Mouse (Mus musculus) 3134 (cell line): Measurements from ENCODE around the gene Mapk3.

Experiments used
- DNase-seq: peaks from one replicate; pipeline ENCODE4 v3.0.0-alpha.2; 2011; ENCODE audit warnings: low spot score; ENCODE audit not compliant: insufficient read length; ENCODE audit errors: extremely low read depth

Mapk3 gene

GRCm38 (mm10) chr7:126781661-126782370 lies 22.4 kb downstream of the Mapk3 start:
- DNase-seq = no peak

- no peak for DNase-seq
Observed at GRCm38 (mm10) chr7:126782693-126783092, 23.3 kb downstream of the Mapk3 start.

GRCm38 (mm10) chr7:126784469-126784868 lies 25.1 kb downstream of the Mapk3 start:
- no peak for DNase-seq

- no peak for DNase-seq
Observed at GRCm38 (mm10) chr7:126785056-126785455, 25.7 kb downstream of the Mapk3 start.

GRCm38 (mm10) chr7:126786142-126786541 lies 26.7 kb downstream of the Mapk3 start:
- no peak for DNase-seq

GRCm38 (mm10) chr7:126789141-126789540 lies 29.7 kb downstream of the Mapk3 start:
- DNase-seq = no peak

- DNase-seq = peak; percentile 92
Observed at GRCm38 (mm10) chr7:126791851-126792720, 32.7 kb downstream of the Mapk3 start, which contains the start of gene Ppp4c. TSS of gene Ppp4c (minus strand) at chr7:126792496.

GRCm38 (mm10) chr7:126792721-126793443 lies 33.5 kb downstream of the Mapk3 start:
- no peak for DNase-seq

GRCm38 (mm10) chr7:126793456-126794270 lies 34.3 kb downstream of the Mapk3 start:
- DNase-seq = no peak

GRCm38 (mm10) chr7:126794271-126794605 lies 34.8 kb downstream of the Mapk3 start:
- DNase-seq = no peak

GRCm38 (mm10) chr7:126795387-126796317 lies 36.3 kb downstream of the Mapk3 start:
- DNase-seq = no peak

- no peak for DNase-seq
Observed at GRCm38 (mm10) chr7:126796350-126796932, 37.0 kb downstream of the Mapk3 start.

- DNase-seq = peak; percentile 58
Observed at GRCm38 (mm10) chr7:126797411-126798126, 38.2 kb downstream of the Mapk3 start, which contains the start of gene Fam57b. TSS of gene Fam57b (plus strand) at chr7:126797668.

GRCm38 (mm10) chr7:126798127-126799049 lies 39.0 kb downstream of the Mapk3 start:
- no peak for DNase-seq

- peak; percentile 94 for DNase-seq
Observed at GRCm38 (mm10) chr7:126799050-126799467, 39.7 kb downstream of the Mapk3 start.

- DNase-seq = peak; percentile 89
Observed at GRCm38 (mm10) chr7:126799468-126800268, 40.3 kb downstream of the Mapk3 start.
